Mouse (Mus musculus) heart, embryonic 16.5 days (tissue): ENCODE measurements at regions not wholly inside any gene's neighbourhood (a gene's known extent, or its start where the extent isn't known, plus 50 kb on each side); places are given as distances from the start of the nearest gene placed in this dataset.

Experiments
- ATAC-seq: fragments of 200-750 bp; cut with Nextera tagmentation; replicated peaks from 2 replicates; pipeline ENCODE4 v1.8.0; 2017; ENCODE audit warnings: moderate number of reproducible peaks; ENCODE audit not compliant: insufficient read depth, low FRiP score; ENCODE audit errors: extremely low read depth
- H3K27ac ChIP-seq: fragments of 300-500 bp; sonication (generic); 2 replicates; pipeline ENCODE4 v1.5.1; 2014; ENCODE audit warnings: mild to moderate bottlenecking, low read length, control low read depth, moderate library complexity
- H3K27me3 ChIP-seq: fragments of 300-500 bp; sonication (generic); 2 replicates; pipeline ENCODE4 v1.6.1; 2014; ENCODE audit warnings: low read length, mixed read lengths; ENCODE audit not compliant: control insufficient read depth, insufficient read depth
- H3K36me3 ChIP-seq: fragments of 300-500 bp; sonication (generic); 2 replicates; pipeline ENCODE4 v1.6.1; 2014; ENCODE audit not compliant: control insufficient read depth, insufficient read depth
- H3K4me1 ChIP-seq: fragments of 300-500 bp; sonication (generic); 2 replicates; pipeline ENCODE4 v1.6.1; 2014; ENCODE audit warnings: low read length, mixed read lengths; ENCODE audit not compliant: control insufficient read depth, insufficient read depth
- H3K4me2 ChIP-seq: fragments of 300-500 bp; sonication (generic); 2 replicates; pipeline ENCODE4 v1.6.1; 2014; ENCODE audit warnings: low read depth, mild to moderate bottlenecking, control low read depth, low read length
- H3K4me3 ChIP-seq: fragments of 300-500 bp; sonication (generic); 2 replicates; pipeline ENCODE4 v1.5.1; 2014; ENCODE audit warnings: mild to moderate bottlenecking, control low read depth, low read length
- H3K9ac ChIP-seq: fragments of 300-500 bp; sonication (generic); 2 replicates; pipeline ENCODE4 v1.6.1; 2014; ENCODE audit warnings: low read length, control low read depth
- H3K9me3 ChIP-seq: fragments of 300-500 bp; sonication (generic); replicated peaks from 2 replicates; pipeline ENCODE4 v1.6.1; 2016; ENCODE audit warnings: low read length; ENCODE audit not compliant: control insufficient read depth
- WGBS: fragments of 180-500 bp; shearing (Covaris S2); extraction: QIAGEN DNeasy Blood & Tissue Kit; methylation state at CpG from one replicate; pipeline ENCODE4 v1.1.7; 2014; 5-methylcytosine and 5-hydroxymethylcytosine counted together

- H3K36me3 ChIP-seq = no peaks in the 10 kb centered on the region
- no peak overlapping the region for H3K27ac ChIP-seq
- H3K9me3 ChIP-seq = no peaks in the 10 kb centered on the region
- H3K4me1 ChIP-seq = no peaks in the 10 kb centered on the region
- WGBS = 42% methylated on average over 13 of the region's 13 CpGs
- no peak overlapping the region for H3K4me2 ChIP-seq
- no peak for ATAC-seq
- H3K4me3 ChIP-seq = no peak overlapping the region
- H3K27me3 ChIP-seq = no peaks in the 10 kb centered on the region
- H3K9ac ChIP-seq = no peak overlapping the region
Measured at GRCm38 (mm10) chr13:72938156-72938874, 309.7 kb downstream of the Irx2 start.

DNA sequence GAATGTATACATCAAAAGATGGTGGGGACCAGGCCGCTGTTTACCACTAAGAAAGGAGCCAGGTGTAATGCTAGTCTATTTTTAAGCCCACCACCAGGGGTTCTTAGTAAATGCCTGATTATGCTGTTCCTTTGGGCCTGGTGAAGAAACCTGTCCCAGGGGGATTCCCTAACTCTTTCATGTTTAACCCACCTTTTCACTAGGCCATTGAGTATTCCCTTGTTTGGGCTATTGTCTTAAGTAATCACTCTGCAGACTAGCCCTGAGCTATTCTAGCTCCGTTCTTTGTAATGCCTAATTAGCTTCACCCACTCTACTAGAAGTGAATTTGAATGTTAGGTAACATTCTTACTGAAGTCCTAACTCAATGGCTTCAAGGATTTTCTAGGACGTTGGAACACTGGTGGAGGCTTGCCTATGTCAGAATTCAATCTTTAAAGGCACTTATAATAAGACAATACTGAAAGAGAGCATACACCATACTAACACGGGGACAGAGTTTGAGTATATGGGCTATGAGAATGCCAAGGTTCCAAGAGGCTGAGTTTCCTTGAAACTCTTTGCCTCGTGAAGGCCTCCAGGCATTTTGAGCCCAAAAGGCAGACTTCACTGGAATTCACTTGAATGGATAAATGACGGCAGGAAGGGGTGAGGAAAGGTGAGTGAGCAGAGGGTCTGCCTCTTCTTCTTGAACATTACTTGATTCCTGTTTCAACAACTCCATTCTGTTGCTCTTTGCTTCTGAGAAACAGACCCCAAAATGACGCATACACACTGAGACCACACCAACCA is 312.7 kb upstream of the Irx4 start:
- ATAC-seq = no peak
- no peak overlapping the region for H3K9ac ChIP-seq
- no peaks in the 10 kb centered on the region for H3K27me3 ChIP-seq

DNA sequence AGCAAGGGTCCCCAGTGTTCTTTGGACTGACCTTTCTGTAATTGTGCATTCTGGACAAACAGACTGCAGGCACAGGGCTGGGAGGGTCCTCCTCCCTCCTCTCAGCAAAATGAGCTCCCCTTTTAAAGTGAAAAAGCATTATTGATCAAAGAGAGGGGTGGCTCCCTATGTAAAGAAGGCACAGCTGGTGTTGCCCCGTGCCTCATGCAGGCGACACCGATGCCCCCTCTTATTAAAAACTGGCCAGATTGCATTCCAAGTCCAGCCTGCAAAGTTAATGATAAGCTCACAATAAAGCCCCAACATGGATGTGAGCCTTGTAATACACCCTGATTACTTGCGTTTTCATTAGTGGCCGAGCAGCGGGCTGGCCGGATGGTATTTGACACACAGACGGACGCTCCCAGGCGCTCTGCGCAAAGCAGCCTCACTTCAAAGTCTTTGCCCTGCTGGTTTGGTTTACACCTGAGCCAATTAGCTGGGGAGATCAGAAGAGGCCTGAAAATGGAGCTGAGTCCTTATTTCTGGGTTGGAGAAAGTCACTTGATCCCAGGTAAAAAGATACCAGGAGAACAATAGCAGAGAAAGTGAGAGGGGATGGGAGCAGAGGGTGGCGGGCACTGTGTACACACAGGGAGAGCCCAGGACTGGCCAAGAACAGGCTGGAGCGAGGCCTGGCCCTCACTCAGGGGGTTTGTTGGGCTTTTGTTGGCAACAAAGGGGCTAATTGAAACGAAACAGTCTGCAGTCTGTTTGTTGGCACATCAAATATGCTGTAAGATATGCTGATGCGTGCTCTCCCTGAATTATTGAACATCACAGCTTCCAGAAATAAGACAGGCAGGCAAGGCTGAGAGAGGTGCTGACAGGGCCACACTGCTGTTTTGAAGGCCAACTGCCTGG is 301.4 kb upstream of the Irx4 start:
- Histone ChIP-seq H3K27ac (no peak overlapping the region), H3K27me3 (0 out of 2 replicates have a peak, but pooled peaks cover 2% of the 10 kb centered on the region), H3K4me3 (no peak overlapping the region), H3K4me1 (no peaks in the 10 kb centered on the region), H3K9me3 (no peaks in the 10 kb centered on the region), H3K4me2 (no peak overlapping the region), H3K9ac (no peak overlapping the region), H3K36me3 (no peaks in the 10 kb centered on the region)
- WGBS = 38% methylated on average over 15 of the region's 15 CpGs
- ATAC-seq = no peak

More for the DNA sequence above, 312.7 kb upstream of the Irx4 start:
- Histone ChIP-seq H3K4me1 (no peaks in the 10 kb centered on the region), H3K4me3 (no peak overlapping the region), H3K4me2 (no peak overlapping the region), H3K9me3 (no peaks in the 10 kb centered on the region), H3K36me3 (no peaks in the 10 kb centered on the region), H3K27ac (no peak overlapping the region)
- 64% methylated on average over 7 of the region's 7 CpGs for WGBS

DNA sequence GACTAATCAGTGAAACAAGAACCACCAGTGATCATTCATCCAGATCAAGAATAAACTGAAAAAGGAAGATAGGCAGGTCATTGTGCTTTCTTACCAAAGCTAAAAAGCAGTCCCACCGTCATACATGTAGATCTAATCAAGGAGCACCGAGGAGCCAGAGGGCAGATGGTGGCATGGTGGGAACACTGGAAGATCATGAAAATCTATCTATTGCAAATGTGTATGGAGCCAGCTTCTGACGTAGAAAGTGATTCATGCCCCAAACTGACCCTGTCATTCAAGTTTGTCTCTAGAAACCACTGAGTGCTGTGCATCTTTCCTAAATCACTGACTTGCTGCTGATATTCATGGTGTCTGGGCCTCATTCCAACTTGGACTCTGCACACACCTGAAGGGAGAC is 299.0 kb upstream of the Irx4 start:
- ATAC-seq = no peak
- Histone ChIP-seq H3K4me1 (no peaks in the 10 kb centered on the region), H3K4me2 (no peak overlapping the region), H3K27ac (no peak overlapping the region), H3K4me3 (no peak overlapping the region), H3K36me3 (no peaks in the 10 kb centered on the region), H3K9ac (no peak overlapping the region), H3K9me3 (no peaks in the 10 kb centered on the region), H3K27me3 (0 out of 2 replicates have a peak, but pooled peaks cover 2% of the 10 kb centered on the region)
- WGBS = 76% methylated on average over 3 of the region's 3 CpGs

DNA sequence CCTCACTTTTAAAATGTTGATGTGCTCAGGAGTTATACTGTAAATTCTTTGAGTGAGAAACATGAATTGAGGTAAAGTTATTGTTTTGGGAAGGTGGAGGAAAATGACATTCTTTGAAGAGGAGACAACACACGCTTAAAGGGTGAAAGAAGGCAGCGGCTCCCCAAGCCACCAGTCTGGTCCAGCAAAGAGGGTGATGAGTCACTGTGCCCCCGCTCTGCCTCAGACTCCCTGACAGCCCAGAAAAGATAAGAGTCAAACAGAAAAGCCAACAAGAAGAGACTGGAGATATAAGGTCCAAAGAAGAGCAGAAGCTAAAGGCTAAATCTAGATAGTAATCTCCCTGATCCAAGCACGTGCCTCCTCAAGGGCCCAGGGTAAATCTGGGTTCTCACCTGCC is 288.1 kb upstream of the Irx4 start:
- H3K9me3 ChIP-seq = no peaks in the 10 kb centered on the region
- H3K36me3 ChIP-seq = no peaks in the 10 kb centered on the region
- no peak overlapping the region for H3K9ac ChIP-seq
- ATAC-seq = no peak
- no peak overlapping the region for H3K4me2 ChIP-seq
- no peaks in the 10 kb centered on the region for H3K4me1 ChIP-seq
- no peak overlapping the region for H3K27ac ChIP-seq
- no peak overlapping the region for H3K4me3 ChIP-seq
- 60% methylated on average over 4 of the region's 4 CpGs for WGBS
- no peaks in the 10 kb centered on the region; the same call in 1 of the 2 replicates for H3K27me3 ChIP-seq

GRCm38 (mm10) chr13:72972894-72973293 is 287.4 kb upstream of the Irx4 start:
- Histone ChIP-seq H3K27ac (no peak overlapping the region), H3K9me3 (no peaks in the 10 kb centered on the region), H3K9ac (no peak overlapping the region), H3K4me3 (no peak overlapping the region), H3K4me1 (no peaks in the 10 kb centered on the region), H3K27me3 (no peaks in the 10 kb centered on the region; the same call in 1 of the 2 replicates), H3K36me3 (no peaks in the 10 kb centered on the region), H3K4me2 (no peak overlapping the region)
- 33% methylated on average over 1 of the region's 1 CpGs for WGBS
- ATAC-seq = no peak

GRCm38 (mm10) chr13:72977213-72977612 is 283.1 kb upstream of the Irx4 start:
- H3K27ac ChIP-seq = no peak overlapping the region
- 71% methylated on average over 6 of the region's 6 CpGs for WGBS
- no peaks in the 10 kb centered on the region for H3K4me1 ChIP-seq
- no peak for ATAC-seq
- no peaks in the 10 kb centered on the region; the same call in 1 of the 2 replicates for H3K27me3 ChIP-seq
- H3K4me3 ChIP-seq = no peak overlapping the region
- H3K9me3 ChIP-seq = no peaks in the 10 kb centered on the region
- H3K36me3 ChIP-seq = no peaks in the 10 kb centered on the region
- no peak overlapping the region for H3K4me2 ChIP-seq
- no peak overlapping the region for H3K9ac ChIP-seq

DNA sequence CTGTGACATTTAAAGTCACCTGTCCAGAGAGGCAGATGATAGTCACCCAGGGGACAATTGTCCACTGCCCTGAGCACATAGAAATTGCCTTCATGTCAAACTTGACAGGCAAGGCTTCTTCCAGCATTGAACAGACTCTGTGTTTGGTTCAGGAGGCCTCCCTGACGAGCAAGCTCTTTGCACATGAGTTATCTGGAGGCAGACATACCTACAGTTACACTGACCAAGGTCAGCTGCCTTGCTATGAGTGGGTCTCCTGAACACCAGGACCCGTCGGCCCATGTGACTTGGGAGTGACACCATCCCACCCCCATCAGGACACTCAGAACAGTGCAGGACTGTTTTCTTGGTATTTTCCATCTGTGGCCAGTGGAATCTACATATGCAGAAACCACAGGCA is 282.3 kb upstream of the Irx4 start:
- no peaks in the 10 kb centered on the region for H3K4me1 ChIP-seq
- no peaks in the 10 kb centered on the region; the same call in 1 of the 2 replicates for H3K27me3 ChIP-seq
- ATAC-seq = no peak
- WGBS = 67% methylated on average over 3 of the region's 3 CpGs
- no peaks in the 10 kb centered on the region for H3K36me3 ChIP-seq
- H3K27ac ChIP-seq = no peak overlapping the region
- H3K9me3 ChIP-seq = no peaks in the 10 kb centered on the region
- no peak overlapping the region for H3K9ac ChIP-seq
- H3K4me3 ChIP-seq = no peak overlapping the region
- no peak overlapping the region for H3K4me2 ChIP-seq
